Mouse (Mus musculus) limb, embryonic 14.5 days (tissue): ENCODE measurements around the gene Cd300a. TPM values are rescaled to one million over a fixed set of nuclear protein-coding genes. Genes with fewer than 3 reads are reported as not detected.

Source experiments
- ATAC-seq: fragments of 200-750 bp; cut with Nextera tagmentation; 2 replicates; pipeline ENCODE4 v1.8.0; 2017; ENCODE audit warnings: low read depth, moderate number of reproducible peaks, moderate TSS enrichment; ENCODE audit not compliant: low FRiP score
- DNase-seq: peaks from one replicate; pipeline ENCODE4 v3.0.0-alpha.2; 2015; ENCODE audit warnings: low spot score
- H3K27ac ChIP-seq: fragments of 300-500 bp; sonication (generic); replicated peaks from 2 replicates; pipeline ENCODE4 v1.5.1; 2014; ENCODE audit warnings: low read depth, mild to moderate bottlenecking, low read length, moderate library complexity, mixed read lengths
- H3K27me3 ChIP-seq: fragments of 300-500 bp; sonication (generic); 2 replicates; pipeline ENCODE4 v1.6.1; 2014; ENCODE audit warnings: low read length, mixed read lengths; ENCODE audit not compliant: control insufficient read depth, insufficient read depth
- H3K36me3 ChIP-seq: fragments of 300-500 bp; sonication (generic); 2 replicates; pipeline ENCODE4 v1.6.1; 2014; ENCODE audit warnings: mild to moderate bottlenecking, low read length, moderate library complexity, mixed read lengths; ENCODE audit not compliant: control insufficient read depth, insufficient read depth
- H3K4me1 ChIP-seq: fragments of 300-500 bp; sonication (generic); 2 replicates; pipeline ENCODE4 v1.6.1; 2014; ENCODE audit warnings: antibody characterized with exemption, low read length, mixed read lengths; ENCODE audit not compliant: control insufficient read depth, insufficient read depth
- H3K4me2 ChIP-seq: fragments of 300-500 bp; sonication (generic); replicated peaks from 2 replicates; pipeline ENCODE4 v1.6.1; 2014; ENCODE audit warnings: low read depth, mild to moderate bottlenecking, low read length, moderate library complexity; ENCODE audit not compliant: severe bottlenecking
- H3K4me3 ChIP-seq: fragments of 300-500 bp; sonication (generic); replicated peaks from 2 replicates; pipeline ENCODE4 v1.5.1; 2014; ENCODE audit warnings: low read length
- H3K9ac ChIP-seq: fragments of 300-500 bp; sonication (generic); 2 replicates; pipeline ENCODE4 v1.6.1; 2014; ENCODE audit warnings: mild to moderate bottlenecking, low read depth, low read length, moderate library complexity; ENCODE audit not compliant: severe bottlenecking
- H3K9me3 ChIP-seq: fragments of 300-500 bp; sonication (generic); 2 replicates; pipeline ENCODE4 v1.6.1; 2016; ENCODE audit warnings: low read length; ENCODE audit not compliant: control insufficient read depth
- POLR2A ChIP-seq: fragments of 200-500 bp; IDR thresholded peaks from 2 replicates; pipeline ENCODE4 v1.8.0; 2012; ENCODE audit warnings: inconsistent platforms, mild to moderate bottlenecking, moderate library complexity, borderline replicate concordance; ENCODE audit not compliant: insufficient read depth, insufficient read length; ENCODE audit errors: extremely low read depth
- WGBS: fragments of 180-500 bp; shearing (Covaris S2); extraction: QIAGEN DNeasy Blood & Tissue Kit; methylation state at CpG from one replicate; pipeline ENCODE4 v1.1.7; 2014; 5-methylcytosine and 5-hydroxymethylcytosine counted together
- polyA plus RNA-seq, 2 experiments: library from polyadenylated mRNA; depleted of rRNA in 1 of 2; stranded (reverse) in 1 of 2; unstranded in 1 of 2; fragments of >200 nt; fragmentation: Nextera tagmentation in 1 of 2; extraction: Ambion mirVana in 1 of 2; gene quantifications; 2 replicates each; pipeline versions ENCODE4 v1.2.1 to v1.2.3; 2012 to 2014

Gene Cd300a
- polyA plus RNA-seq, 2 experiments = 1.5 to 2.2 TPM

DNA sequence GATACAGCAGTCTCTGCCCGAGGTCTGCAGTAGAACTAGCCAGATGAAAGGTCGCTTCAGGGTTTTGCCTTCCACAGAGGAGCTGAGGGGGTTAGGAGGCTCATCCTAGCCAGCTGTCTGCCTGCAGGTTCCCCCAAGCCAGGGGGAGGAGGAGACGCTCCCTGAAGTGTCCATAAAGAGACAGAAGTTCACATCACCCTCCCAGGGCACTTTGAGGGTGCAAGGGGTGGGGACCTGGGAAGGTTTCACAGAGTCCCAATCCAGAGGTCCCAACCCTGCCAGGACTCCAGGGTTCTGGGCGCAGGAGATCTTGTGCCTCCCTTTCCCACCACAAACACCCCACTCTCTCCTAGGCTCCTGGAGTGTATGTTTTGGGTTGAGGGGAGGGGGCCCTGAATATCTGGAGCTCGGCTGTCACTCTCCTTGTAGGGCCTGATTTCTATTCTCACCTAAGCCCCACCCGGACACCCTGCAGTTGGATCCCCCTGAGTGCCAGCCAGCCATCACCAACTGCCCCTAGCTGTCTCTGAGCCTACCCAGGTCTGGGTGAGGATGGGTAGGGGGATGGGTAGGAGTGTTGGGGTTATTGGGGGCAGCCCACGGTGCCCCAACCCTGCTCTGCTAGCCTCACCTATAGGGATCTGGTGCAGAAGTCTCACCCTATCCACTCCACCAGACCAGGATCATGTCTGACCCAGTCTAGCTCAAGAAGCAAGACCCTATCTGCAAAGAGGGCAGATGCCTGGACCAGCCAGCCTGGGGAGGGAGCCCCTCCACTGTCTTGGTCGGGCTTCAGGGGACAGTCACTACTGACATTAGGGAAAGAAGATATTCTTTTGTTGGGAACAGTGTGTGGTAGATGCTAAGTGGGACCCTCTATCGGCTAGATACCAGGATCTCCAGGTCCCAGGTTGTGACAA is 15.4 kb upstream of the Cd300a start:
- Histone ChIP-seq H3K36me3 (peaks cover 25% of the 10 kb centered on the region), H3K27me3 (no peaks in the 10 kb centered on the region), H3K9me3 (no peaks in the 10 kb centered on the region), H3K4me3 (no peak overlapping the region), H3K4me2 (no peak overlapping the region), H3K4me1 (peaks cover 26% of the 10 kb centered on the region), H3K9ac (no peak overlapping the region), H3K27ac (no peak overlapping the region)
- DNase-seq (no peak), ATAC-seq (0 out of 2 replicates have a peak, but pooled peaks have one; percentile 5)
- no peak for TF ChIP-seq POLR2A
- whole genome bisulfite sequencing = 55% methylated on average over 9 of the region's 9 CpGs

GRCm38 (mm10) chr11:114875301-114875801 is 14.5 kb upstream of the Cd300a start:
- 7% methylated on average over 8 of the region's 9 CpGs for WGBS
- Histone ChIP-seq H3K4me3 (no peak overlapping the region), H3K36me3 (peaks cover 16% of the 10 kb centered on the region), H3K27ac (no peak overlapping the region), H3K9ac (peak overlapping the region; percentile 4; the same call in 1 of the 2 replicates), H3K27me3 (no peaks in the 10 kb centered on the region), H3K4me2 (no peak overlapping the region), H3K4me1 (peaks cover 26% of the 10 kb centered on the region), H3K9me3 (no peaks in the 10 kb centered on the region)
- no peak for ATAC-seq
- no peak for TF ChIP-seq POLR2A
- no peak for DNase-seq

DNA sequence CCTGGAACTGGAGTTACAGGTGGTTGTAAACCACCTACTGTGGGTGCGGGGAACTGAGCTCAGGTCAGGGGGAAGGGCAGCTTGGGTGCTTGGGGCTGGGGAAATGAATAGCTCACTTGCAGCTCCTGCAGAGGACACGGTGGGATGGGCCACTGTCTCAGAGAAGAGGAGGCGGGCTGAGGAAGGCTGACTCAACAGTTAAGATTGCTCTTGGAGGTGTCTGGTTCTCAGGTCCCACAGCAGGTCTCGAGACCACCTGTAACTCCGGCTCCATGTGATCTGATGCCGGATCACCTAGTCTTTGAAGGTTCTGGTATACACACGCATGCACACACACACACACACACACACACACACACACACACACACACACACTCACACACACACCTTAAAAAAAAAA is 13.7 kb upstream of the Cd300a start:
- no peak overlapping the region for H3K4me2 ChIP-seq
- H3K4me3 ChIP-seq = no peak overlapping the region
- peaks cover 9% of the 10 kb centered on the region for H3K36me3 ChIP-seq
- H3K4me1 ChIP-seq = peaks cover 26% of the 10 kb centered on the region
- no peaks in the 10 kb centered on the region for H3K9me3 ChIP-seq
- no peak overlapping the region for H3K27ac ChIP-seq
- TF ChIP-seq POLR2A = no peak
- WGBS = 28% methylated on average over 7 of the region's 7 CpGs
- no peak for ATAC-seq
- DNase-seq = no peak
- 0 out of 2 replicates have a peak overlapping the region, but pooled peaks have one; percentile 4 for H3K9ac ChIP-seq
- no peaks in the 10 kb centered on the region for H3K27me3 ChIP-seq

- ATAC-seq = no peak
- Histone ChIP-seq H3K27me3 (no peaks in the 10 kb centered on the region), H3K27ac (no peak overlapping the region), H3K9ac (no peak overlapping the region), H3K4me1 (peaks cover 26% of the 10 kb centered on the region), H3K36me3 (peaks cover 4% of the 10 kb centered on the region), H3K4me3 (no peak overlapping the region), H3K4me2 (no peak overlapping the region), H3K9me3 (no peaks in the 10 kb centered on the region)
- WGBS = 12% methylated on average over 2 of the region's 2 CpGs
- no peak for DNase-seq
- no peak for TF ChIP-seq POLR2A
These were observed 13.2 kb upstream of the Cd300a start for GRCm38 (mm10) chr11:114876621-114877020.

DNA sequence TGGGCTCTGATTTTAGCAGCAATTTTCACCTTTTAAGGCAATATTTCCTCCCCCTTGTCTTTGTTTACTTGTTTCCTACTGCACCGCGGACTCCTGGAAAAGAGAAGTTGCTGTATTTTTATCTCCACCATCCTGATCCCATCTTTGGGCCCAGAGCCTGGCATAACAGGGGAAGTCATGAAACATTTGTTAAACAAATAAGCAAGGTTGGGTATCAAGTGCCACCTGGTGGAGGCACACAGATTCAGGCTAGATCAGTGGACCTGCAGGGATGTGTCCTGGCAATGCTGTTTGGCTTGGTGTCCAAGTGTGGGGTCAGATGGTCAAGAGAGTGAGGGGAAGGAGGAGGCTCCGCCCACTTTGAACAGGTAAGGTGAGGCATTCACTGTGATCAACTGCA is 12.7 kb upstream of the Cd300a start:
- TF ChIP-seq POLR2A = no peak
- 43% methylated on average over 3 of the region's 3 CpGs for WGBS
- Histone ChIP-seq H3K9ac (no peak overlapping the region), H3K4me2 (no peak overlapping the region), H3K27me3 (no peaks in the 10 kb centered on the region), H3K9me3 (no peaks in the 10 kb centered on the region), H3K4me3 (no peak overlapping the region), H3K4me1 (peaks cover 26% of the 10 kb centered on the region), H3K27ac (no peak overlapping the region), H3K36me3 (no peaks in the 10 kb centered on the region)
- no peak for ATAC-seq
- peak; percentile 48 for DNase-seq
